Mouse (Mus musculus): ENCODE data around the gene Usp7. TPM values are rescaled to one million over a fixed set of nuclear protein-coding genes. Genes with fewer than 3 reads are reported as not detected.

The Usp7 gene
- polyA plus RNA-seq, 1 experiment from 2014 or later, result 34.7 TPM

DNA sequence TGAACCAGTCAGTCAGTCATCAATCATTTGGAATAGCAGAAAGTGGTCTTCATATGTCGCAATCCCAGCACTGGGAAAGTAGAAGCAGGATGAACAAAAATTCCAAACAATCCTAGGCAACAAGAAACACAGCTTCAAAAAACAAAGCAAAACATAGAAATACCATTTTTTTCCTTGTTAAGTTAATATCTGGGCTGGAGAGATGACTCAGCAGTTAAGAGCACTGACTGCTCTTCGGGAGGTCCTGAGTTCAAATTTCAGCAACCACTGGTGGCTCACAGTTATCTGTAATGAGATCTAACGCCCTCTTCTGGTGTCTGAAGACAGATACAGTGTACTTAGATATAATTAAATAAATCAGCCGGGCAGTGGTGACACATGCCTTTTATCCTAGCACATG, 30.5 kb upstream of the Usp7 start:
- H3K27me3 ChIP-seq (replicated peaks), result no peaks in the 10 kb centered on the region
- H3K9ac ChIP-seq, result no peak overlapping the region
- H3K4me3 ChIP-seq, result no peak overlapping the region
- 85% methylated on average over 4 of the region's 4 CpGs for WGBS
- H3K4me2 ChIP-seq (replicated peaks), result no peak overlapping the region
- H3K9me3 ChIP-seq, result no peaks in the 10 kb centered on the region
- no peak overlapping the region for H3K27ac ChIP-seq
- no peaks in the 10 kb centered on the region for H3K4me1 ChIP-seq
- no peak for ATAC-seq (ENCODE audit: low FRiP score, low read depth)
- H3K36me3 ChIP-seq, result no peaks in the 10 kb centered on the region

DNA sequence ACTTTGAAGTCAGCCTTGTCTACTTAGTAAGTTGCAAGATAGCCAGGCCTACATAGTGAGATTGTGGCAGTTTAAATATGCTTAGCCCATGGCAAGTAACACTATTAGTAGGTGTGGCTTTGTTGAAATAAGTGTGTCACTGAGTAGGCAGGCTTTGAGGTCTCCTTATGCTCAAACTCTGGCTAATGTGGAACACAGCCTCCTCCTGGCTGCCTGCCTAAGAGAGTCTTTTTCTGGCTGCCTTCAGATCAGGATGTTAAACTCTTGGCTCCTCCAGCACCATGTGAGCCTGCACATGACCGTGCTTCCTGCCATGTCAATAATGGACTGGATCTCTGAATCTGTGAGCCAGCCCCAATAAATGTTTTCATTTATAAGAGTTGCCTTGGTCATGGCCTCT, 29.3 kb upstream of the Usp7 start:
- no peaks in the 10 kb centered on the region for H3K27me3 ChIP-seq (replicated peaks)
- H3K9me3 ChIP-seq, result no peaks in the 10 kb centered on the region
- no peak overlapping the region for H3K27ac ChIP-seq
- no peak overlapping the region for H3K4me3 ChIP-seq
- no peak for ATAC-seq (ENCODE audit: low FRiP score, low read depth)
- H3K9ac ChIP-seq, result no peak overlapping the region
- H3K4me1 ChIP-seq, result no peaks in the 10 kb centered on the region
- no peak overlapping the region for H3K4me2 ChIP-seq (replicated peaks)
- WGBS, result 93% methylated on average over 1 of the region's 1 CpGs
- H3K36me3 ChIP-seq, result no peaks in the 10 kb centered on the region

DNA sequence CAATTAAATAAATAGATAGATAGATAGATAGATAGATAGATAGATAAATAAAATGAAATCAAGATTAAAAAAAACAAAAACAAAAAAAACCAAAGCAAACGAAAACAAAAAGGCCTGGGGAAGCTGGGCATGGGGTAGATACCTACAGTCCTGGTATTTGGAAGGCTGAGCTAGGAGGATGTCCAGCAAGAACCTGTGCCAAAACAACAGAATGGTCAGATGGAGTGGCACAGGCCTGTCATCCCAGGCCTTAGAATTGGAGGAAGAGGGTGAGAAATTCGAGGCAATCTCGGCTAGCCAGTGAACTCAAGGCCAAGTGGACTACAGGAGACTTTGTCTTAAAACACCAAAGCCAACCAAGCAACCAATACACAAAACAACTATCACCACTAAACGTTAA, 25.8 kb upstream of the Usp7 start:
- H3K9me3 ChIP-seq, result no peaks in the 10 kb centered on the region
- no peak overlapping the region for H3K4me3 ChIP-seq
- no peak overlapping the region for H3K4me2 ChIP-seq (replicated peaks)
- ATAC-seq (ENCODE audit: low FRiP score, low read depth), result no peak
- H3K36me3 ChIP-seq, result no peaks in the 10 kb centered on the region
- no peaks in the 10 kb centered on the region for H3K4me1 ChIP-seq
- H3K27me3 ChIP-seq (replicated peaks), result no peaks in the 10 kb centered on the region
- WGBS, result 86% methylated on average over 4 of the region's 4 CpGs
- no peak overlapping the region for H3K9ac ChIP-seq
- no peak overlapping the region for H3K27ac ChIP-seq

DNA sequence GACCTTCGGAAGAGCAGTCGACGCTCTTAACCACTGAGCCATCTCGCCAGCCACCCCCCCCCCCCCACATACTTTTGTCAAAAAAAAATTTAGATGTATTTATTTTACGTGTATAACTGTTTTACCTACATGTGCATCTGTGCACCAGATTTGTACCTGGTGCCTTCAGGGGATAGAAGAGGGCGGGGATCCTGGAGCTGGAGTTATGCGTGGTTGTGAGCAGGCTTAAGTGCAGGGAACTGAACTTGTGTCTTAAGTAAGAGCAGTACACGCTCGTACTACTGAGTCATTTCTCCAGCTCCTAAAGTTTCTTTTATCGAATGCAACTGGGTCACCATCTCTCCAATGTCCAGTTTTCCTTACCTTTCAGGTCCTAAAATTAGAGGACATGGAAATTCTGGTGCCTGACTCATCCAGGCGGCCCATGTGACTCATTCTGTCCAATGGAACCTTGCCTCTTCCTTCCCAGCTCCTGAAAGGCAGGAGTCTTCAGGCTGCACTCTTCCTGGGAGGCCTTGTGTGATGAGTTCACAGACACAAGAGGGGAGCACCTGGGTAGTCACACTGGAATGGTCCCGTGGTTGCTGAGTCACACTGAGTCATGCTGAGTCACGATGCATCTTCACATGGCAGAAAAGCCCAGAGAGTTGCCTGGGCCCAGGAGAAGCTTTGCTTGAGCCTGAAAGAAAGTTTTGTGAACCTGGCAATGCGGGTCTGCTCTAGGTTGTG, 18.5 kb upstream of the Usp7 start:
- no peak overlapping the region for H3K27ac ChIP-seq
- H3K4me3 ChIP-seq, result no peak overlapping the region
- no peaks in the 10 kb centered on the region for H3K9me3 ChIP-seq
- H3K9ac ChIP-seq, result no peak overlapping the region
- no peak for ATAC-seq (ENCODE audit: low FRiP score, low read depth)
- H3K4me2 ChIP-seq (replicated peaks), result no peak overlapping the region
- 92% methylated on average over 14 of the region's 14 CpGs for WGBS
- H3K36me3 ChIP-seq, result no peaks in the 10 kb centered on the region
- no peaks in the 10 kb centered on the region for H3K27me3 ChIP-seq (replicated peaks)
- H3K4me1 ChIP-seq, result no peaks in the 10 kb centered on the region

DNA sequence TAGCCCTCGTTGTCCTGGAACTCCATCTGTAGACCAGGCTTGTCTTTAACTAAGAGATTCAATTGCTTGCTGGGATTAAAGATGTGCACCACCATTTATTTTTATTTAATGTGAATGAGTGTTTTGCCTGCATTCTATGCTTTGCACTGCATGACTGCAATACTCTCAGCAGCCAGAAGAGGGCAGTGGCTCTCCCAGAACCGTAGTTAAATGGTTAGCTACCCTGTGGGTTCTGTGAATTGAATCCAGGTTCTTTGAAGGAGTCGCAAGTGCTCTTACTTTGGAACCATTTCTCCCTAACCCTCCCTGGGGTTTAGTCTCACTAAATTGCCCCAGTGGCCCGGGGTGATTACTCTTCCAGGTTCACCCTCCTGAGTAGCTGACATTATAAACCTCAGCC, 14.6 kb upstream of the Usp7 start:
- ATAC-seq (ENCODE audit: low FRiP score, low read depth), result no peak
- no peak overlapping the region for H3K9ac ChIP-seq
- H3K4me1 ChIP-seq, result no peaks in the 10 kb centered on the region
- no peaks in the 10 kb centered on the region for H3K36me3 ChIP-seq
- WGBS, result 21% methylated on average over 4 of the region's 4 CpGs
- H3K9me3 ChIP-seq, result no peaks in the 10 kb centered on the region
- no peak overlapping the region for H3K4me2 ChIP-seq (replicated peaks)
- no peak overlapping the region for H3K4me3 ChIP-seq
- H3K27ac ChIP-seq, result no peak overlapping the region
- H3K27me3 ChIP-seq (replicated peaks), result no peaks in the 10 kb centered on the region

DNA sequence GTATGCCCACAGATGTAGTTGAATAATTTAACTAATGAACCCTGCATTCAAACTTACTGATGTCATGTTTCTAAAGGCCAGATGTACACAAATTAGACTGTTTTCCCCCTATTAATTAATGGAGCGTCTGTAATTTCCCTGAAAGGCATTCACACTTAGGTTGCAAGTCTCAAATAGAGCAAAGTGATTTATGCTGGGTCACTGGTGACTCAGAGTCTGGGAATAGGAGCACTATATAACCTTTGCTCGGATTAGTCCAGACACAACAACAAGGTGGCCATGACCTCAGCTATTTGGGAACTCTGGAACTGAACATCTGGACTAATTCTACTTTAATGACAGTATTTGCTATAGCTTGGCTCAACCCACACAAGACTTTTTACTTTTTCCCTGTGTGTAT, 3.8 kb upstream of the Usp7 start:
- Histone ChIP-seq H3K36me3 (no peaks in the 10 kb centered on the region), H3K4me1 (no peaks in the 10 kb centered on the region), H3K4me3 (no peak overlapping the region), H3K9ac (no peak overlapping the region), H3K27me3 (replicated peaks) (no peaks in the 10 kb centered on the region), H3K9me3 (peaks cover 14% of the 10 kb centered on the region; the same call in 1 of the 2 replicates), H3K4me2 (replicated peaks) (no peak overlapping the region), H3K27ac (no peak overlapping the region)
- WGBS, result 61% methylated on average over 2 of the region's 2 CpGs
- ATAC-seq (ENCODE audit: low FRiP score, low read depth), result no peak

DNA sequence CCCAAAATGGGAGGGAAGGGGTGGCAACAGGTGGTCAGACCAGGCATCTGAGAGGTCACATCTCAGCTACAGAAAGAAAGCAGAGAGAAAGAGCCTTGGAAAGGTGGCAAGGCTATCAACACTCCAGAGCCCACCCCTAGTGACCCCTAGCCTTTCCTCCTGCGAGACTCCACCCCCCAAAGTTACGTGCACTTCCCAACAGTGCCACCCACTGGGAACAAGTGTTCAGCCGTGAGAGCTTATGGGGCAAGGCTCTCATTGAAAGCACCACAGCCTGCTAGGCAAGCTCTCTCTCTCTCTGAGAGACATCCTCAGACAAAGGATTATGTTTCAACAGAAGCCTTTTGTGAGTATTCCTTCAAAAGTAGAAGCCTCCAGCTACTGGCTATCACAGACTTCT, 2.8 kb upstream of the Usp7 start:
- Histone ChIP-seq H3K27ac (no peak overlapping the region), H3K4me3 (no peak overlapping the region), H3K36me3 (no peaks in the 10 kb centered on the region), H3K9ac (no peak overlapping the region), H3K27me3 (replicated peaks) (no peaks in the 10 kb centered on the region), H3K9me3 (0 out of 2 replicates have a peak, but pooled peaks cover 4% of the 10 kb centered on the region), H3K4me1 (no peaks in the 10 kb centered on the region), H3K4me2 (replicated peaks) (no peak overlapping the region)
- 12% methylated on average over 3 of the region's 3 CpGs for WGBS
- no peak for ATAC-seq (ENCODE audit: low FRiP score, low read depth)

DNA sequence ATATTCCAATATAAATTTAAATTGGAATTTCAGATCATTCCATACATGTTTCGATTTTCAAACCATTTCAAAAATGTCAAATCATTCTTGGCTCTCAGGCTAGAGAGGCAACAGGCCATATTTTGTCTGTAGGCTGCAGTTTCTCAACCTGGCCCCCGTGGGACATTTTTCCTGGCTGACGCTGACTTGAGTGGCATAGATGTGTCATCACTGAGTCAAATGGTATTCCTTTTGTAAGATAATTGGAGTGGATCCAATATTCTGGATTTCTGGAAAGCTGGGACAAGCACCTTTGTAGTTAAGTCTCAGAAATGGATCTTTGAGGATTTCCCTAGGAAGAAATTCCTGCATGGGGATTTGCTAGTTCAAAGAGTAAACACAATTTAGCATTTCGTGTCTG, 1.2 kb downstream of the Usp7 start:
- H3K4me3 ChIP-seq, result no peak overlapping the region
- no peaks in the 10 kb centered on the region for H3K9me3 ChIP-seq
- 85% methylated on average over 4 of the region's 4 CpGs for WGBS
- H3K4me2 ChIP-seq (replicated peaks), result no peak overlapping the region
- no peaks in the 10 kb centered on the region for H3K36me3 ChIP-seq
- ATAC-seq (ENCODE audit: low FRiP score, low read depth), result no peak
- H3K9ac ChIP-seq, result no peak overlapping the region
- no peaks in the 10 kb centered on the region for H3K4me1 ChIP-seq
- H3K27ac ChIP-seq, result no peak overlapping the region
- no peaks in the 10 kb centered on the region for H3K27me3 ChIP-seq (replicated peaks)

DNA sequence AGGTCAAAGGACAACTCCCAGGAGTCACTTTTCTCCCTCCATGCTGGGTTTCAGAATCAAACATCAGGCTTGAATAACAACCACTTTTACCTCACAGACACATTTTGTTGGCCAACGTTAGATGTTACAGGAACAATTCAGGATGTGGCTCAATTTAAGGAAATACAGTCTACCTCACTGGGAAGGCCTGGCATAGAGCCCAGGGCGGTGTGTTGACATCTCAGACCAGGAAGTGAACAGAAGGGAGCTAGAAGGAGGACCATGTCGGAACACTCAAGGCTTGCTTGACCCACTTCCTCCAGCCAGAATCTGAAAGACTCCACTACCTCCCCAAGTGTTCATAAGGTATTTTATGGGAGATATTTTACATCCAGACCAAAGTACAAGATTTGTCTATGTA, 7.4 kb downstream of the Usp7 start:
- H3K27me3 ChIP-seq (replicated peaks), result no peaks in the 10 kb centered on the region
- no peak overlapping the region for H3K9ac ChIP-seq
- H3K4me2 ChIP-seq (replicated peaks), result no peak overlapping the region
- no peaks in the 10 kb centered on the region for H3K36me3 ChIP-seq
- no peaks in the 10 kb centered on the region for H3K4me1 ChIP-seq
- no peak for ATAC-seq (ENCODE audit: low FRiP score, low read depth)
- no peak overlapping the region for H3K4me3 ChIP-seq
- WGBS, result 79% methylated on average over 3 of the region's 3 CpGs
- H3K27ac ChIP-seq, result no peak overlapping the region
- H3K9me3 ChIP-seq, result no peaks in the 10 kb centered on the region

DNA sequence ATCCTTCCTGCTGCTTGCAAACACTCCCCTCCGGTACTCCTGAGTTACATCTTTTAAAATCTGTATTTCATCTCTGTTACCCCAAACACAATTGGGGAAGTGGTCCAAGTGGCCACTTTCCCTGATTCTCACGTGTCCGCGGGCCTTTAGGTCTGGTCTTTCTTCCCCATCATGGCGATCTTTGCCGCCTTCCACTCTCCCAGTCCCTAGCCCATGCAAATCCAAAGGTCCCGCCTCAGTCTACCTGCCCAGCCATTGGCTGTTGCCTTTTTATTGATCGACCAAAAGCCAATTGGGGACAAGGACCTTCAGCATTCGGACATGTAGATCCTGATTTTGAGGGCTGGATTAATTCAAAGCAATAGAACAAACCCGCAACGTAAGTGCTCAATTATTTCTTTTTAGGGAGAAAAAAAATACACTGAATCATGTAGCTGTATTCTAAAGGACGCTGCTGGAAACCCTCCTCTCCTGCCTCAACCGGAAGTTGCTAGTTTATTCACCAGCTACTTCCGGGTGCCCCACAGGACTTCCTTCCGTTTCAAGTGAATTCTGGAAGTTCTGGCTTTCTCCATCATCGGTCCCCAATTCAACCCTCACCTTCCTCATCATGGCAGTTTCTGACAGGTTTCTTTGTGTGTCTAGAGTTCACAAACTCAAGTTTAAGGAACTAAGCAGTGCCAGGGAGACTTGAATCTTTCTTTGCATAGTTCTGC, 8.8 kb downstream of the Usp7 start:
- ATAC-seq (ENCODE audit: low FRiP score, low read depth), result no peak
- no peaks in the 10 kb centered on the region for H3K9me3 ChIP-seq
- no peaks in the 10 kb centered on the region for H3K36me3 ChIP-seq
- H3K27me3 ChIP-seq (replicated peaks), result no peaks in the 10 kb centered on the region
- H3K9ac ChIP-seq, result no peak overlapping the region
- H3K4me2 ChIP-seq (replicated peaks), result no peak overlapping the region
- no peak overlapping the region for H3K27ac ChIP-seq
- WGBS, result 87% methylated on average over 16 of the region's 16 CpGs
- H3K4me1 ChIP-seq, result no peaks in the 10 kb centered on the region
- H3K4me3 ChIP-seq, result no peak overlapping the region

DNA sequence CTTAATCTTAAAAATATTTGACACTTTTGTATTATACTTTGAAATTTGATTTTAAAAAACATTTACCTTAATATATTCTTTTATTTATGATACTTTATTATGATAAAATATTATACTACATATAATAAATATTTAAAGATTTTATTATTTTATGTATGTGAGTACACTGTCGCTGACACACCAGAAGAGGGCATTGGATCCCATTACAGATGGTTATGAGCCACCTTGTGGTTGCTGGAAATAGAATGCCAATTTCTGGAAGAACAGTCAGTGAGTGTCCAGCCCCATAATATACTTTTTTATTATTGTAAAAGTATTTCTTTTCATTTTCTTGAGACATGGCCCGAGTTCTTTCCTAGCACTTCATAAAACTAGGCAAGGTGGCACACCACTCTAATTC, 10.4 kb downstream of the Usp7 start:
- 91% methylated on average over 2 of the region's 2 CpGs for WGBS

DNA sequence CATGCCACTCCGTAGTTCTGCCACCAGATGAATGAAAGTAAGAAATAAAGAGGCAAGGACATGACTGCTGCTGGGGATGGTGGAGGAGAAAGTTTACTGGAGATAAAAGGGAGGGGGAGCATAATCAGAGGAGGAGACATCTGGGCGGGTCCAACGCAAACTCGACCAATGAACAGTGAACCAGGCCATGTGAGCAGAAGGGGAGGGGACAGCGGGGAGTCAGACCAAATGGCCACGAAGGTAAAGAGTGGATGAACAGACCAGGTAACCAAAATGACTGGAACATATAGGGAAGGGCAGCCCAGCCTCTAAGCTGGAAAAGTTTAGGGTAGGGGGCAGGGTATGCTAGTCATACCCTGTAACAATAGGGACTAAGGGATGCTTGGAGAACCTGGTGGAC, 10.9 kb downstream of the Usp7 start:
- no peaks in the 10 kb centered on the region for H3K4me1 ChIP-seq
- no peak for ATAC-seq (ENCODE audit: low FRiP score, low read depth)
- WGBS, result 71% methylated on average over 6 of the region's 6 CpGs

More for the DNA sequence above, 10.4 kb downstream of the Usp7 start:
- H3K4me3 ChIP-seq, result no peak overlapping the region
- no peaks in the 10 kb centered on the region for H3K9me3 ChIP-seq
- ATAC-seq (ENCODE audit: low FRiP score, low read depth), result no peak
- no peaks in the 10 kb centered on the region for H3K36me3 ChIP-seq
- no peaks in the 10 kb centered on the region for H3K27me3 ChIP-seq (replicated peaks)
- no peak overlapping the region for H3K4me2 ChIP-seq (replicated peaks)
- H3K9ac ChIP-seq, result no peak overlapping the region
- H3K4me1 ChIP-seq, result no peaks in the 10 kb centered on the region
- no peak overlapping the region for H3K27ac ChIP-seq

DNA sequence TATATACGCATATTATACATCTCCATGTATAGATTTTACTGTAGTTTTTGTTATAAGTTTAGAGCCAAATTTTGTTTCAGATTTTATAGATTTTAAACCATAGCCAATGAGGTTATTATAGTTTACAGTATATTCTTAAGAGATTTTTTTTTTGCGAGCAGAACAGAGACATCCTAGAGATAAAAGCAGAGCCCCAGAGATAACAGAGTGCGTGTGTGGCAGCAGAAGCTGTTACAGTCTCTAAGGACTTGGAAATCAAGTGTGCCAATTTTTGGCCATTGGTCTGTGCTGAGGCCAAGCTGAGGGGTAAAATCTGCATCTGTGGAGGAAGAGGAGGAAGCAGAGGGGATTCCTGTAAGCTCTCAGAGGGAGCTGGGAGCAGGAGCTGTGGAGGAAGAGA, 11.9 kb downstream of the Usp7 start:
- Histone ChIP-seq H3K27ac (no peak overlapping the region), H3K27me3 (replicated peaks) (no peaks in the 10 kb centered on the region), H3K4me1 (no peaks in the 10 kb centered on the region), H3K4me3 (no peak overlapping the region), H3K4me2 (replicated peaks) (no peak overlapping the region), H3K9me3 (no peaks in the 10 kb centered on the region), H3K9ac (no peak overlapping the region), H3K36me3 (no peaks in the 10 kb centered on the region)
- 92% methylated on average over 3 of the region's 3 CpGs for WGBS
- ATAC-seq (ENCODE audit: low FRiP score, low read depth), result no peak

More for the DNA sequence above, 10.9 kb downstream of the Usp7 start:
- no peak overlapping the region for H3K27ac ChIP-seq
- no peak overlapping the region for H3K9ac ChIP-seq
- H3K4me3 ChIP-seq, result no peak overlapping the region
- H3K4me2 ChIP-seq (replicated peaks), result no peak overlapping the region
- no peaks in the 10 kb centered on the region for H3K9me3 ChIP-seq
- H3K27me3 ChIP-seq (replicated peaks), result no peaks in the 10 kb centered on the region
- H3K36me3 ChIP-seq, result no peaks in the 10 kb centered on the region

All from neural tube, embryonic 12.5 days (tissue).